ENCODE assay signal across 8 mouse cellular contexts in the genomic region with DNA sequence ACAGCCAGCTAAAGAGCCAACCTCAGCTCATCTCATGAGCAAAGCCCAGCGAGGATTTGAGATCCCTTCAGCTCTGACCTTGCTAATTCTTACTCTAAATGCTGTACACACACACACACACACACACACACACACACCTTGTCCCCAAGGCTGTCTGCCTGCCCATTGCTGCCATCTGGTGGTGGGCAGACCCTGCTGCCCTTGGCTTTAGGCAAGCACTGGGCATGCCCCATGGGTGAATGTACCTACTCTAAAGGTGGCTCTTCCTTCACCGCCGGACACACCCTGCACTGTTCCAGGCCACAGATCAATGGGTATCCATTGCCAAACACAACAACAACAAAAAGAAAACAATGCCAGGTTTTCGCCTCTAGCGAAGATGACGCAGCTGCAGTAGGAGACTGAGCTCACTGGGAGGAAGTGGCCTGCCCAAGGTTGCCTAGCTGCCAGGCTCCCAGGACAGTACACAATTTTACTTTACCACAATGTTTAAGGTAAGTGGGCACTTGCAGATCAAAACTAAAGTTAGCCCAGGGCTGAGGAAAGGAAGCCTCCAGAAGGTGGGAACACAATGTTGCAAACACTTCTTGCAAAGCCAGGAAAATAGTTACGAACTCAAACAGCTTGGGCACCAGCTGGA. TPM values are rescaled to one million over a fixed set of nuclear protein-coding genes. Genes with fewer than 3 reads are reported as not detected.
DNase-seq lines count a peak whose midpoint lies in the region; ATAC-seq and TF ChIP-seq lines count a peak whose summit lies in the region.

No protein-coding gene starts in this region.

- DNase-seq in frontal cortex, postnatal 10 days (ENCODE audit: low spot score in 2 of 2) = peak; percentile 57 to 69
- DNase-seq in cerebellum, adult 2 months = peak; percentile 93 to 95
- peak; percentile 72 to 80 for DNase-seq in frontal cortex, postnatal 36 days (ENCODE audit: low spot score in 2 of 2)
- DNase-seq in liver, adult 2 months (ENCODE audit: extremely low read depth, low read depth, low spot score) = peak; percentile 53
- DNase-seq in naive thymus-derived CD4-positive, alpha-beta T cell, adult 2 months (ENCODE audit: low read depth) = peak; percentile 70
- peak; percentile 78 to 82 for DNase-seq in spleen, postnatal 36 days (ENCODE audit: low spot score in 2 of 2)

- peak; percentile 100 for TF ChIP-seq CTCF in cerebellum, adult 2 months (IDR thresholded peaks at IDR 0.05; ENCODE audit: borderline replicate concordance, insufficient read depth, low read depth, low read length)
- peak; percentile 97 for TF ChIP-seq CTCF in liver, adult 2 months (IDR thresholded peaks at IDR 0.05; ENCODE audit: low read depth, low read length)

- H3K4me2 ChIP-seq in kidney, embryonic 14.5 days (replicated peaks; ENCODE audit: low read depth, low read length) = no peak overlapping the region

- H3K9me3 ChIP-seq in kidney, embryonic 14.5 days (ENCODE audit: control insufficient read depth, low read length) = no peaks in the 10 kb centered on the region

- ATAC-seq in frontal cortex, adult (ENCODE audit: low TSS enrichment) = no peak; the same call in 1 of the 2 replicates
- ATAC-seq in kidney, embryonic 14.5 days (ENCODE audit: low FRiP score, low TSS enrichment) = peak; percentile 59

- no peaks in the 10 kb centered on the region for H3K36me3 ChIP-seq in kidney, embryonic 14.5 days (ENCODE audit: control insufficient read depth, insufficient read depth, low read length)
- H3K36me3 ChIP-seq in liver, adult 2 months (ENCODE audit: control insufficient read depth, insufficient read depth, low read length) = no peaks in the 10 kb centered on the region

- TF ChIP-seq POLR2A in cerebellum, adult 2 months (IDR thresholded peaks at IDR 0.05; ENCODE audit: borderline replicate concordance, insufficient read depth, low read length) = no peak
- TF ChIP-seq POLR2A in liver, adult 2 months (IDR thresholded peaks at IDR 0.05; ENCODE audit: extremely low read depth, insufficient read depth, low read length) = no peak

- no peaks in the 10 kb centered on the region for H3K27me3 ChIP-seq in cerebellum, adult 2 months (ENCODE audit: control insufficient read depth, insufficient read depth, low read length)
- H3K27me3 ChIP-seq in kidney, embryonic 14.5 days (ENCODE audit: control insufficient read depth, insufficient read depth, low read length) = no peaks in the 10 kb centered on the region
- H3K27me3 ChIP-seq in liver, adult 2 months (ENCODE audit: control insufficient read depth, insufficient read depth, low read length) = no peaks in the 10 kb centered on the region

- peak overlapping the region; percentile 4 for H3K4me3 ChIP-seq in cerebellum, adult 2 months (replicated peaks; ENCODE audit: insufficient read depth, low read depth, low read length)
- H3K4me3 ChIP-seq in kidney, embryonic 14.5 days (ENCODE audit: low read length) = no peak overlapping the region
- H3K4me3 ChIP-seq in liver, adult 2 months (ENCODE audit: insufficient read depth, low read depth, low read length) = no peak overlapping the region

- peak overlapping the region; percentile 84 for H3K27ac ChIP-seq in cerebellum, adult 2 months (ENCODE audit: insufficient read depth, low read length)
- H3K27ac ChIP-seq in kidney, embryonic 14.5 days (ENCODE audit: low read depth, low read length) = no peak overlapping the region
- no peak overlapping the region for H3K27ac ChIP-seq in liver, adult 2 months (replicated peaks; ENCODE audit: insufficient read depth, low read depth, low read length)

- 13% methylated on average over 7 of the region's 7 CpGs for WGBS in cerebellum, adult 2 months
- 78% methylated on average over 7 of the region's 7 CpGs for WGBS in kidney, embryonic 14.5 days
- 63% methylated on average over 7 of the region's 7 CpGs for WGBS in liver, adult 2 months

- peaks cover 71% of the 10 kb centered on the region for H3K4me1 ChIP-seq in cerebellum, adult 2 months (ENCODE audit: control insufficient read depth, insufficient read depth, low read length)
- no peaks in the 10 kb centered on the region for H3K4me1 ChIP-seq in kidney, embryonic 14.5 days (ENCODE audit: control insufficient read depth, insufficient read depth, low read length)
- H3K4me1 ChIP-seq in liver, adult 2 months (ENCODE audit: control insufficient read depth, insufficient read depth, low read length) = no peaks in the 10 kb centered on the region

- H3K9ac ChIP-seq in kidney, embryonic 14.5 days (ENCODE audit: low read depth, low read length) = no peak overlapping the region
- H3K9ac ChIP-seq in liver, adult 2 months (ENCODE audit: low read depth, low read length) = no peak overlapping the region

- H3K79me2 ChIP-seq in liver, adult 2 months (ENCODE audit: control insufficient read depth, insufficient read depth, low read length) = no peaks in the 10 kb centered on the region

RNA-seq across cellular contexts. Expression of gene Sergef, which starts 33.1 kb away (rescaled TPM):
- 38.7 and 41.1 TPM in 2 replicates for polyA plus RNA-seq in cerebellum, adult 2 months (2012; rRNA removed)
- polyA plus RNA-seq in kidney, embryonic 14.5 days (2014; fragmentation: Nextera tagmentation; extraction: Ambion mirVana) = 10.9 and 15.7 TPM in 2 replicates
- 4.9 and 6.6 TPM in 2 replicates for total RNA-seq in liver, adult 2 months (2014; rRNA removed)
- polyA plus RNA-seq in liver, adult 2 months (2012; rRNA removed) = 5.4 and 7.5 TPM in 2 replicates
